Mouse (Mus musculus) left cerebral cortex, postnatal 36 days (tissue): ENCODE measurements around the gene Sympk. TPM values are rescaled to one million over a fixed set of nuclear protein-coding genes. Genes with fewer than 3 reads are reported as not detected.
"Not testable (repeated sequence)": the region's sequence is repeated elsewhere in the genome, so short reads cannot be mapped to it uniquely, and the experiment has no call there.

Source experiments
- DNase-seq, 2 experiments: peaks; one replicate each; pipeline ENCODE4 v3.0.0; 2021 to 2022; ENCODE audit warnings: low spot score in 2 of 2, mixed read lengths in 1 of 2
- intact Hi-C: fragments of 180-260 bp; cut with DNase I; formaldehyde crosslinking; loops from one replicate; pipeline ENCODE4 v1.15.1; 2025
- total RNA-seq, 2 experiments: library from RNA; stranded (reverse); gene quantifications; 2 replicates each; pipeline ENCODE4 v1.2.3; 2021

Gene Sympk
- total RNA-seq, 2 experiments from 2014 or later, result 126 to 129 TPM

DNA sequence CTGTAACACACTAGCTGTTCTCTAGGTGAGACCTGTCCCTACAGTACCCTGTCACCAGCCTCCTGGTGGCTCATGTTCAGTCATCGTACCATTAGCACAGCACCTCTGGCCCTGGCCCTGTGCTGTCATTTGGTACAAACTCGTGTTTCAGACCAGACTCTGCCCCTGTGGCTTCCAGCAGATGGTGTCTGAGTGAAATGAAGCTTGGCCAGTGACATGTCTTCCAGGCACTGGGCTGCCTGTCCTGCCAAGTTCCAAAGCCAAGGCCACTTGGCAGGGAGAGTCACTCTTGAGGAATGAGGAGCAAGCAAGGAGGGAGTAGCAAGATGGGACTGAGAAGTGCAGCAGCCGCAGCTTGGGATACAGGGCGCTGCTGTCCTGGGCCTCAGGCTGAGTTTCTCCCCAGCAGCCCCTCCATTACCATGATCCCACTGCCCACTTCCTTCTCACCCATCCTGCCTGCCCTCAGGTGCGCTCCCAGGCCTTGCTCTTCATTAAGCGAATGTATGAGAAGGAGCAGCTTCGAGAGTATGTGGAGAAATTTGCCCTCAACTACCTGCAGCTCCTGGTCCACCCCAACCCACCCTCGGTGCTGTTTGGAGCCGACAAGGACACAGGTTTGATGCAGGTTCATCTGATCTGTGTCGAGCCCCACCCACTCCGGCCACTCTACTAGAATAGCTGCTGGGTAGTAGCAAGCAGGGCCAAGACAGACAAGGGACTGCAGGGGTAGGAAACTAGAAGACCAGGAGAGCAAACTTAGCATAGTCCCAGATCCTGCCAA, 22.3 kb downstream of the Sympk start:
- no peak for DNase-seq
- intact Hi-C loops, result no loop called here

DNA sequence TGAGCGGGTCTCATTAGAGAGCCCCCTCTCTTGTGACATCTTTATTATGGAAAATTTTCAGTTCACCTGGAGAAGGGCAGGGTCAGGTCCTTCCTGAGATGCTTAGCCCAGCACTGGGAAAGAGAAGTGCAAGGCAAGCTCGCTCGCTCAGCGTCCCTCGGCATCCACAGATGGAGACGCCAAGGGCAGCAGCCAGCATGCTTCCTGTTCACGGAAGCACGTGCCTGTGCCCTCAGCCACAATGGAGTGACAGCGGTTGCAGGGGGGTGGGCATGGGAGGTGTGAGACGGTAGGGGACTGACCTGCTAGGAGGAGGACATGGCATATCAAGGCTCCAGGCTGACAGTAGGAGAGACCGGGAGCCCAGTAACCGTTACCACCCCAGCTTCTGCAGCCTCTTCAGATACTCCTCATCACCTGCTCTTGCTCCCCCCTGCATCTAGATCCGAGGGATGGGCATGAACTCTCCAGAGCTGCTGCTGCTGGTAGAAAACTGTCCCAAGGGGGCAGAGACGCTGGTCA, 23.9 kb downstream of the Sympk start:
- intact Hi-C loops, result no loop called here
- DNase-seq, result no peak

DNA sequence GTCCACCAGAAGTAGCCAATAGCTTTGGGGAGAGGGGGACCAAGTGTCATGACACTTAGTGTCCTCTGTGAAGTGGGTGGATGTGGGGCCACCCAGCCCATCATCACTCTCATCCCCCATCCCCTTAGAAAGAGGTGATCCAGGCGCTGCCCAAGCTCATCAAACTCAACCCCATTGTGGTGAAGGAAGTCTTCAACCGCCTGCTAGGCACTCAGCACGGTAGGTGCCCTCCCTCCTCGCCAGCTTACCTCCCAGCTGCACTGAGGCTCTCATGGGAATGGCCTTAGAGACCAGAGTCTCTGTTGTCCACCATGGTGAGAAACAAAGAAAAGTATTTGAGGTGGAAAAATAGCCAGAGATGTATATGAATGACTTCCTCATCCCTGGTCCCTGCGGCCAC, 25.1 kb downstream of the Sympk start:
- DNase-seq, result no peak
- intact Hi-C loops, result no loop called here

DNA sequence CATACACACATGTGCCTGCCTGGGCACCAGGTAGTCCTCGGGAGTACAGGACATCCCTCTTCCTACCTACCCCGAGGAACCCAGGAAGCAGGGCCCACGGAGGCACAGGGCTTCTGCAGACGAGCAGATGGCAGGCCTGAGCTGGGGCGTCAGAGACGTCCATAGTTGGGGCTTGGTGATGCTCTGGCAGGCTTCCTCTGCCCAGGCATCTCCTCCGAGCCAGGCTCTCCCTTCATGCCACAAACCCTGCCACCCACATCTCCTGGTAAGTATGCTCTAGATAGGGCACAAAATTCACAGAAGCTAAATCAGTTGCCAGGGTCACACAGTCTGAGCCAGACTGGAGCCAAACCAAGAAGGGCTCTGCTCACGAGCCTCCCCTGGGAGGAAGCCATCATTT, 26.0 kb downstream of the Sympk start:
- intact Hi-C loops, result no loop called here
- DNase-seq, result peak in 1 of 2 experiments; percentile 72

DNA sequence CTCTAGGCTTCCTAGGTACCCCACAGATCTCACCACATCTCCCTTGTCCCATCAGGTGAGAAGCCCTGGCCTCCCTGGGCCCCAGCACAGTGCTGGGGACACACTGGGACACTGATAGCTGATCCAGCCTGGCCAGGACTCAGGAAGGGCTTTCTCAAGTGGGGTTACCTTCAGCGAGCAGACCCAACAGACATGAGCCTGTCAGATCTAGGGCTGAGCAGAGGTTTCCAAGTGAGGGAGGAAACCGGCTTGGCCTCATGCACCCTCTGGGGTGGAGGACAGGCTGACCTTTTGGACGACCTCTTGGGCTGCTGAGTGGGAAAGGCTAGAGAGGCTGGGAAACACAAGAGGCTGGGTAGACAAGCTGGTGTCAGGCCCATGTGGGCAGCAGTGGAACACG, 27.0 kb downstream of the Sympk start:
- intact Hi-C loops, result no loop called here
- DNase-seq, result no peak

DNA sequence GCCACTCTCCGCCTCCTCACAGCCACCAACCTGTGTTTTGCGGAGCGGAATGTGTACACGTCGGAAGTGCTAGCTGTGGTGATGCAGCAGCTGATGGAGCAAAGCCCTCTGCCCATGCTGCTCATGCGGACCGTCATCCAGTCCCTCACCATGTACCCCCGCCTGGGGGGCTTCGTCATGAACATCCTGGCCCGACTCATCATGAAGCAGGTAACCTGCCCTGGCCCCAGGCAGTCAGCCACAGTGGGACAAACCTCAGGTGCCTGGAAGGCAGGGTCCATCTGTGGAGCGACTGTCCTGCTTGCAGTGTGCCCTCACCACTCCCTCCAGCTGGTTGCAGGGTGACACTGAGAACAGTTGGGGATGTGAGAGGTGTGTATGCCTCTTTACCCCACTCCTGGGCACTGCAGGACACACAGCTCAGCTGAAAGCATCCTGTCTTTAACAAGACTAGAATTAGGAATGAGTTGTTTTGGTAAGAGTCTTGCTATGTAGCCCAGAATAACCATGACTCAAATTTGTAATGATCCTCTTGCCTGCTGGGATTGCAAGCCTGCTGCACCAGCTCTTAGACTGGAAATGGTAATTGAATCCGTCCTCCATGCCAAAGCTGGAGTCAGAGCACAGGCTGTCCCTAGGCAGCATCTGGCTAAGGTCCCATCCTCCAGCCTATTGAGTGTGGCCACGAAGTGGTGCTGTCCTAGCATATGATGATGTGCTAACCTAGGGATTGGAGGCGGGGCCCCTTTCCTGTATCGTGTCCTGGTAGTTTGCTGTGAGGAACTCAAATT, 28.4 kb downstream of the Sympk start:
- intact Hi-C loops, result no loop called here
- DNase-seq, result peak; percentile 72 to 76

DNA sequence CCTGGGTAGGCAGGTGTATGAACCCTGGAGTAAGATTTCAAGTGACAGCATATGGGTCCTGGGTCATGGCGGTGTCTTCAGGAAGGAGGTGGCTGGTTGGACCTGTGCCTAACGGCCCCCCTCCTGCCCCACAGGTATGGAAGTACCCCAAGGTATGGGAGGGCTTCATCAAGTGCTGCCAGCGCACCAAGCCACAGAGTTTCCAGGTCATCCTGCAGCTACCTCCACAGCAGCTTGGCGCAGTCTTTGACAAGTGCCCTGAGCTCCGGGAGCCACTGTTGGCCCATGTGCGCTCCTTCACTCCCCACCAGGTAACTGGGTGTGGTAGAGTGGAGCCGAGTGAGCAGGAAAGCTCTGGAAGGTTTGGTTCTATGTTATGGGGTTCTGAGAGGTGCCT, 29.0 kb downstream of the Sympk start:
- intact Hi-C loops, result no loop called here
- no peak for DNase-seq

DNA sequence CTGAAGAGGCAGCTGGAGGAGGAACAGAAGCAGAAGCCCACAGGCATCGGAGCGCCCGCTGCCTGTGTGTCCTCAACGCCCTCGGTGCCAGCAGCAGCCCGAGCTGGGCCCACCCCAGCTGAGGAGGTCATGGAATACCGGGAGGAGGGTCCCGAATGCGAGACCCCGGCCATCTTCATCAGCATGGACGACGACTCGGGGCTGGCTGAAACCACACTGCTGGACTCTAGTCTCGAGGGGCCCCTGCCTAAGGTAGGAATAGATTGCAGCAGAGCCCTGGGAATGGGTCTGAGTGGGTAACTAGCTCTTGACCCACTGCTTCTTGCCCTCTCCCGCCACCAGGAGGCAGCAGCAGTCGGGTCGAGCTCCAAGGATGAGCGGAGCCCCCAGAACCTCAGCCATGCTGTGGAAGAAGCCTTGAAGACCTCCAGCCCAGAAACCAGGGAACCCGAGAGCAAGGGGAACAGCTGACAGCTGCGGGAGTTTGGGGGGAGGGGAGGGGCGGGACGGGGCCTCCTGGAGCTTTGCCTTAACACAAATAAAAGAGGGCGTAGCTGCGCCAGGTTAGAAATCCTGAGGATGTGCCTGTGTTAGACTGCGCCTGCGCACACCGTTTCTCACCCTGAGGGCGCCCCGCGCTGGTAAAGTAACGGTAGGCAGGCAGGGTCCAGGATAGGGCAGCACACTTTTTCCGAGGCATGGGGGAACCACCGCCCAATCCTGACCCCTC, 30.0 kb downstream of the Sympk start, which contains the start of gene Rsph6a:
Gene Rsph6a, plus strand, starts transcription at position 644 of the 730 bp plus-strand sequence.
- intact Hi-C loops, result no loop called here
- DNase-seq, result no peak

DNA sequence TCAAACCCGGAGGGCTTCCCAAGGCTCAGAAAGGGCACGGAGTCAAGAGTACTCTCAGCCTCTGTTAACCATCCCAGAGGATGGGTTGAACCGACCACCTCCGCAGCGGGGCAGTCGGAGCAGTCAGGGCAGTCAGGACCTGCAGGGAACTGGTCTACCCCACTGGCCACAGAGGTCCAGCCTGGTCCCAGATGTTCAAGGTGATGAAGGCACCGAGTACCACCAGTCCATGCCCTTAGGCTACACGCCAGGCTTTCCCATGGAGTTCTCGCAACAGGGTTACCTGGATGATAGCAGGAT, 30.6 kb downstream of the Sympk start:
- no peak for DNase-seq
- intact Hi-C loops, result no loop called here

DNA sequence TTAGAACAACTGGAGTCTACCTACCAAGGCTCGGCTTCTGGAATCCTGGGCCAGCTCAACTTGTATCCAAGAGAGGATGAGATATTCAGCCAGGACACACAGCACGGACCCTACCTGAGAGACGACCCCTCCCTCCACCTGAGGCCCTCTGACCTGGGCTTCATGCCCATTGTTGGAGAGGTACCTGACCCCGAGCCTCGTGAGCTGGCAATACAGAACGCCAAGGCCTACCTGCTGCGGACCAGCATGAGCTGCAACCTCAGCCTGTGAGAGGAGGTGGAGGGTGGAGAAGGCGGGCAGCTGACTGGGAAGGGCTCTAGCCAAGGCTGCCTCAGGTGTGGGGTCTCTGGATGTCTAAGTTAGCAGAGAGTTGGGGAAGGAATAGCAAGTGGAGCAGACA, 30.9 kb downstream of the Sympk start:
- intact Hi-C loops, result no loop called here
- no peak for DNase-seq

DNA sequence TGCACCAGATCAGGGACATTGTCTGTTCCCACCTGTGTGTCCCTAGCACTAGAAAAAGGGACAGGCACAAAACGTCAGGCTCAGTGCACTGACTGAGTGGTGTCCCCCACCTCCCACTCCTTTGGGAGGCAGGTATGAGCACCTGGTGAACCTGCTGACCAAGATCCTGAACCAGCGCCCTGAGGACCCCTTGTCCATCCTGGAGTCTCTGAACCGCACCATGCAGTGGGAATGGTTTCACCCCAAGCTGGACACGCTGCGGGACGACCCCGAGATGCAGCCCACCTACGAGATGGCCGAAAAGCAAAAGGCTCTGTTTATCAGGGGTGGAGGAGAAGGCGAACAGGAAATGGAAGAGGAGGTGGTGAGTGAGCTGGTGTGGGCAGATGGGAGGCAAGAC, 33.2 kb downstream of the Sympk start:
- intact Hi-C loops, result no loop called here
- no peak for DNase-seq

DNA sequence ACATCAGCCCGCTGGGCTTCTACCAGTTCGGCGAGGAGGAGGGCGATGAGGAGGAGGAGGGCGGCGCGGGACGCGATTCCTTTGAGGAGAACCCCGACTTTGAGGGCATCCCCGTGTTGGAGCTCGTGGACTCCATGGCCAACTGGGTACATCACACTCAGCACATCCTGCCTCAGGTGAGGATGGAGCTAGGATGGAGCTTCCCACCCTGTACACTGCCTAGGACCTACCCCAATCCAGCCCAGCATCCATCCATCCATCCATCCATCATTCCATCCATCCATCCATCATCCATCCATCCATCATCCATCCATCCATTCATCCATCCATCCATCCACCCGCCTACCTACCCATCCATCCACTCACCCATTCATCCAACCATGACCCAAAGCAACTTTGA, 41.7 kb downstream of the Sympk start:
- intact Hi-C loops, result no loop called here
- DNase-seq, result no peak

DNA sequence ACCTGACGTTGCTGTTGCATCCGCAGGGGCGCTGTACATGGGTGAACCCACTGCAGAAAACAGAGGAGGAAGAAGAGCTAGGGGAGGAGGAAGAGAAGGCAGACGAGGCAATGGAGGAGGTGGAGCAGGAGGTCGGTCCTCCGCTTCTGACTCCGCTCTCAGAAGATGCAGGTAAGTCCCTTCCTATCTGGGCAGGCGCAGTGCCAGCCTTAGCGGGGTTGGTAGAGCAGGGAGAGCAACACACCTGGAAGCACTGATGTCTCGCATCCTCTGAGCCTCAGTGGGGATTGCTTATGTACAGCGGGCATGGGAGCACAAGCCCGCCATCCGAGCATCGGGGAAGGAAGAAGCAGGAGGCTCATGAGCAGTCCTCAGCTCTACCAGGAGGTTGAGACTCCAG, 42.9 kb downstream of the Sympk start:
- intact Hi-C loops, result no loop called here
- DNase-seq, result no peak

DNA sequence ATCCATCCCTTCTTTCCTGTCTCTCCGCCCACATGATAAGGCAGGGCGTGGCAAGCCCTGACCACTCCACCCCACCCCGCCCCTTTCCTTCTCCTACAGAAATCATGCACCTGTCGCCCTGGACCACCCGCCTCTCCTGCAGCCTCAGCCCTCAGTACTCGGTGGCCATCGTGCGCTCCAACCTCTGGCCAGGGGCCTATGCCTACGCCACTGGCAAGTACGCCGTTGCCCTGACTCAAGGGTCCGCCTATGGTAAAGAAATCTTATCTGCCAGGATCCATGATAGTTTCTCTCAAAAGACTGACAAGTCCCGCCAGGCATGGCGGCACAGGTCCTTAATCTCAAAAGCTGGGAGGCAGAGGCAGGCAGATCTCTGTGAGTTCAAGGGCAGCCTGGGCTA, 43.8 kb downstream of the Sympk start:
- DNase-seq, result no peak
- intact Hi-C loops, result no loop called here

DNA sequence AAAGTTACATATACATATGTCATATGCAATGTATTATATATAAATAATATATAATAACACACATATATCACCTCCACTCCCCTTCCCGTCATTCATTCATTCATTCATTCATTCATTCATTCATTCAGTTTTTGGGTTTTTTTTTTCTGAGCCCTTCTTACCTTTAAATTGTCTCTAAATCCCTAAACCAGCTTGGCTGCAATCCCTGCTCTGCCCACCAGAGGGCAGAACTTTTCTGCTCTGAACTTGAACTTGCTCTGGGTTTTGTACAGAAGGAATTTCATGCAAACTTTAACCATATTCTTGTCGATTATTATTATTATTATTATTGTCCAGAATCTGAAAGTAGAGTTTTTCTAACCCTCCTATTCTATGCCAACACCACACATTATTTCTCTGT, 44.5 kb downstream of the Sympk start:
- no peak for DNase-seq
- intact Hi-C loops, result no loop called here

DNA sequence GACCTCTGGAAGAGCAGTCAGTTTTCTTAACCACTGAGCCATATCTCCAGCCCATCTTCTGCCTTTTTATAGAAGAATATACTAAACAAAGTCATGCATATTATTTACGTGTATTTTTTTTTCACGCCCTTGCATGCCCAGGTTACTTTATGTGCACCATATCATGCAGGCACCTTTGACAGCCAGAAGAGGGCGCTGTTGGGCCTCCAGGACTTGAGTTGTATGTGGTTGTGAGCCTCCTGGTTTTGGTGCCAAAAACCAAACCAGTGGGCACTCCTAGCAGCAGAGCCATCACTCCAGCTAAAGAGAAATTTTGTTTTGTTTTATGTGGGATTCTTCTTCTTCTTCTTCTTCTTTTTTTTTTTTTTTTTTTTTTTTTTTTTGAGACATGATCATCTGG, 45.3 kb downstream of the Sympk start:
- DNase-seq, result no peak
- intact Hi-C loops, result no loop called here

DNA sequence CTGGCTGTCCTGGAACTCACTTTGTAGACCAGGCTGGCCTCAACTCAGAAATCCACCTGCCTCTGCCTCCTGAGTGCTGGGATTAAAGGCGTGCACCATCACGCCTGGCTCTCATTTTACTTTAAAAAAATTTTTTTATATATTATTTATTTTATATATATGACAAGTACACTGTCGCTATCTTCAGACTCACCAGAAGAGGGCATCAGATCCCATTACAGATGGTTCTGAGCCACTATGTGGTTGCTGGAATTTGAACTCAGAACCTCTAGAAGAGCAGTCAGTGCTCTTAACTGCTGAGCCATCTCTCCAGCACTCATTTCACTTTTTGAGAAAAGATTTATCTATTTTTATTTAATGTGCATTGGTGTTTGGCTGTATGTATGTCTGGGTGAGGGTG, 46.8 kb downstream of the Sympk start:
- intact Hi-C loops, result not testable (repeated sequence)

DNA sequence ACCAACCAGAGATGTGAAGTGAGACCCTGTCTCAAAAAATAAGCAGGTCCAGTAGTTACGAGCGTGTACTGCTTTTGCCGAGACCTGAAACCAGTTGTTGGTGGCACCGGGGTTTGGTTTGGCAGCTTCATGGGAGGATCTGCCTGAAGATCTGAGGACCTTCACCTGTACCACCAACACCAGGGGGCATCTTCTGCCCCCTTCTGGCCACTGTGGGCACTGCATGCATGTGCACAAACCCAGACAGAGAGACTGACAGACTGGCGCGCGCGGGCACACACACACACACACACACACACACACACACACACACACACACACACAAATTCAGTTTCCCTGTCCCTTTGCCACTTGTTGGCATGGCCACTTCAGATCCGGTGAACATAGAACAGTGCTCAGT, 49.3 kb downstream of the Sympk start:
- no peak for DNase-seq
- intact Hi-C loops, result no loop called here

More for the DNA sequence above, 46.8 kb downstream of the Sympk start:
- not testable (repeated sequence) for DNase-seq

DNA sequence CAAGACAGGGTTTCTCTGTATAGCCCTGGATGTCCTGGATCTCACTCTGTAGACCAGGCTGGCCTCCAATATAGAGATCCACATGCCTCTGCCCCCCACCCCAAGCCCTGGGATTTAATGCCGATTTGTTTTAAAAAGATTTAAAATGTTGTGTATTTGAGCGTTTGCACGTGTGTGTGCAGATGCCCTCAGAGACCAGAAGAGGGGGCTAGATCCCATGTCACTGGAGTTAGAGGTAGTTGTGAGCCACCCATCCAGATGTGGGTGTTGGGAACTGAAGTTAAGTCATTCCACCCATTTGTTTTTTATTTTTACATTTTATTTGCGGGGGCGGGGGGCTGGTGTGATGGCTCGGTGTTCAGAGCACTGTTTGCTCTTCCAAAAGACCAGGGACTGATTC, 50.3 kb downstream of the Sympk start:
- no peak for DNase-seq
- intact Hi-C loops, result loop anchor here (2.0 kb wide), 1 partner anchor 18 kb away; no protein-coding TSS in a partner anchor

DNA sequence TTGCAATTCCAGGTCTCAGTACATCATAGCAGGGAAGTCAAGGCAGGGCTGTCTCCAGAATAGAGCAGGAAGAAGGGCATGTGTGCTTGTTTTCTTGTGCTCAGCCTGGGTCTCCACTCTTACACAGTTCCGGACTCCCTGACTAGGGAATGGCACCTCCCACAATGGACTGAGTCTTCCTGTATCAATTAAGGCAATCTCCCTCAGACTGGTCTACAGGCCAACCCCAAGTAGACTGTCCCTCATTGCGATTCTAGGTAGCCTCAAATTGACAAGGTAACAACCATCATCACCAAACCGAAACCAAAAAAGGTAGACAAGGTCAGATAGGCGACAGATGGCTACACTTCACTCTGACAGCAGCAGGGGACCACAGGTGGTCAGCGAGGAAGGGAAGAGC, 51.1 kb downstream of the Sympk start:
- no peak for DNase-seq
- intact Hi-C loops, result loop anchor here (2.0 kb wide), 1 partner anchor 18 kb away; no protein-coding TSS in a partner anchor
